Mouse (Mus musculus) ES-E14 (cell line): ENCODE results near the gene Sult3a1.

Experiments used
- HCFC1 ChIP-seq: IDR thresholded peaks from 2 replicates; pipeline ENCODE4 v1.6.1; 2012; ENCODE audit warnings: low read length, inconsistent platforms, borderline replicate concordance; ENCODE audit not compliant: insufficient read depth
- MAFK ChIP-seq: IDR thresholded peaks from 2 replicates; pipeline ENCODE4 v1.6.1; 2014; ENCODE audit warnings: mild to moderate bottlenecking, low read depth, low read length, inconsistent platforms; ENCODE audit not compliant: insufficient read depth

DNA sequence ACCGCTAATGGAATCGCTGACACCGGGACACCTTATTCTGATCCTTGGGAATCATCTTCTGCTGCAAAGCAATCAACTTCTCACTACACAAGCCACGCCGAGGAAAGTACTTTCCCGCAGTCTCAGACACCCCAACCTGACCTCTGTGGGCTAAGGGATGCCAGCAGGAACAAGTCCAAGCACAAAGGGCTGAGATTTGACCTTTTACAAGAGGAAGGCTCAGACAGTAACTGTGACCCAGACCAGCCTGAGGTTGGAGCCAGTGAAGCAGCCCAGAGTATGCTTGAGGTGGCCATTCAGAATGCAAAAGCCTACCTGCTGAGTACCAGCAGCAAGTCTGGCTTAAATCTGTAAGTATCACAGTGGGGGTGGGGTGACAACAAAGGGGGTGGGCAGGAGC lies 48.0 kb downstream of the Sult3a1 start:
- TF ChIP-seq MAFK (no peak), HCFC1 (no peak)
